Mouse (Mus musculus) midbrain, embryonic 10.5 days (tissue): ENCODE measurements around the gene Ndufa5. TPM values are rescaled to one million over a fixed set of nuclear protein-coding genes. Genes with fewer than 3 reads are reported as not detected.
A peak's percentile ranks its signal among the peaks of the same experiment; 100 is the strongest.

Experiments used
- DNase-seq: peaks from one replicate; pipeline ENCODE4 v3.0.0-alpha.2; 2017; ENCODE audit warnings: low spot score
- H3K27ac ChIP-seq: fragments of 300-500 bp; sonication (generic); replicated peaks from 2 replicates; pipeline ENCODE4 v1.5.1; 2016; ENCODE audit warnings: mild to moderate bottlenecking
- H3K27me3 ChIP-seq: fragments of 300-500 bp; sonication (generic); 2 replicates; pipeline ENCODE4 v1.6.1; 2016; ENCODE audit warnings: low read depth, mild to moderate bottlenecking; ENCODE audit not compliant: poor library complexity, severe bottlenecking
- H3K36me3 ChIP-seq: fragments of 300-500 bp; sonication (generic); 2 replicates; pipeline ENCODE4 v1.6.1; 2016; ENCODE audit warnings: mild to moderate bottlenecking, moderate library complexity
- H3K4me1 ChIP-seq: fragments of 300-500 bp; sonication (generic); 2 replicates; pipeline ENCODE4 v1.6.1; 2016
- H3K4me3 ChIP-seq: fragments of 300-500 bp; sonication (generic); 2 replicates; pipeline ENCODE4 v1.5.1; 2016; ENCODE audit warnings: mild to moderate bottlenecking, moderate library complexity
- H3K9me3 ChIP-seq: fragments of 300-500 bp; sonication (generic); replicated peaks from 2 replicates; pipeline ENCODE4 v1.6.1; 2016; ENCODE audit warnings: mild to moderate bottlenecking
- WGBS: fragments of 180-500 bp; shearing (Covaris S2); methylation state at CpG from one replicate; pipeline ENCODE4 v1.1.7; 2016; 5-methylcytosine and 5-hydroxymethylcytosine counted together
- polyA plus RNA-seq: library from polyadenylated mRNA; unstranded; fragments of >200 nt; fragmentation: Nextera tagmentation; extraction: Ambion mirVana; gene quantifications from 2 replicates; pipeline ENCODE4 v1.2.1, GENCODE M21; 2016

Ndufa5 gene
- polyA plus RNA-seq, 1 experiment from 2014 or later, result 264 TPM

DNA sequence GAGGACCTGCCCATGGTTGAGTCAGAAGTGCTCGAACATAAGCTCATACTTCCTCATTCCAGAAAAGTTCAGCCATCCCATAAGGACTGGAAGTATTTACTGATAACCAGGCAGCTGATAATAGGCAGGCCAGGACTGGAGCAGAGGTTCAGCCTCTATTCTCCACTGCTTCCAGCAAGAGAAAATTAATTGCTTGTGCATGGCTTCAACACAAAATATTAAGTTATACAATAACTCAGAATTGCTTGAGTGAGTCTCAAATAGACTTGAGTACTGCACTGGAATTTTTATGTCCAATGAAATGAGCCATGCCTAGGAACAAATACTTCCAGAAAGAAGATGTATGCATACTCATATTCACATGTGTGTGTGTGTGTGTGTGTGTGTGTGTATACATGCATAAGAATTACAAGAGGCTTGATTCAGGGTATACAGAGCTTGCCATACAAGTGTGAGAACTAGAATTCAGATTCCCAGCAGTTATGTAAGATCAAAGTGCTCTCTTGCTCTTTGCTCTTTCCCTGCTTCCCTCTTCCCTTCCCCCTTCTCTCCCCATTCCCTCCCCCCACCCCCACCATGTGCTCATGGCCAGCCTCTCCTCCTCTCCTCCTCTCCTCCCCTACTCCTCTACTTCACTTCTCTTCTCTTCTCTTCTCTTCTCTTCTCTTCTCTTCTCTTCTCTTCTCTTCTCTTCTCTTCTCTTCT, 19.1 kb upstream of the Ndufa5 start:
- H3K4me1 ChIP-seq, result no peaks in the 10 kb centered on the region
- no peak for DNase-seq
- H3K9me3 ChIP-seq, result no peaks in the 10 kb centered on the region
- no peaks in the 10 kb centered on the region for H3K27me3 ChIP-seq
- H3K36me3 ChIP-seq, result no peaks in the 10 kb centered on the region
- WGBS, result 88% methylated on average over 1 of the region's 1 CpGs
- H3K27ac ChIP-seq, result no peak overlapping the region
- no peak overlapping the region for H3K4me3 ChIP-seq

DNA sequence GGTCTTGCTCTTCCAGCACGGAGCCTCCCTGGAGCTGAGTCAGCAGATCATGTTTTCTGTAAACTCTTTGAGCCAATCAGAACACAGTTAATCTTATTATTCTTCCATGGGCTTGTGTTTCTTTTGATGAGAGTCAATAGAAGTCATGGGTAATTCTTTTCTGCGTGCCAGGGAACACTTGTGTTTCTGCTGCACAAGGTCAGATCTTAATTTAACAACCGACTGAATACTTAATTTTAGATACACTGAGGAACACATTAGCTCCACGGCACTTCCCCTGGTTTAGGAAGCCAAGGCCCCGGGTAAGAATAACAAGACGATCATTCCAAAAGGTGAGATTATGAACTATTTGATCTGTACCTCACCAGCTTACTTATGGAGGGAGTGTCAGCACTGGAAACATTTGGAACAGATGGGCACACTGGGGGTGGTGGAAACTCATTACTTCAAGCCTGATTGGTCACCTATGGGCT, 15.3 kb upstream of the Ndufa5 start:
- 79% methylated on average over 6 of the region's 6 CpGs for WGBS
- H3K27me3 ChIP-seq, result no peaks in the 10 kb centered on the region
- no peak overlapping the region for H3K4me3 ChIP-seq
- H3K4me1 ChIP-seq, result no peaks in the 10 kb centered on the region
- no peaks in the 10 kb centered on the region for H3K9me3 ChIP-seq
- H3K27ac ChIP-seq, result no peak overlapping the region
- no peak for DNase-seq
- H3K36me3 ChIP-seq, result no peaks in the 10 kb centered on the region

DNA sequence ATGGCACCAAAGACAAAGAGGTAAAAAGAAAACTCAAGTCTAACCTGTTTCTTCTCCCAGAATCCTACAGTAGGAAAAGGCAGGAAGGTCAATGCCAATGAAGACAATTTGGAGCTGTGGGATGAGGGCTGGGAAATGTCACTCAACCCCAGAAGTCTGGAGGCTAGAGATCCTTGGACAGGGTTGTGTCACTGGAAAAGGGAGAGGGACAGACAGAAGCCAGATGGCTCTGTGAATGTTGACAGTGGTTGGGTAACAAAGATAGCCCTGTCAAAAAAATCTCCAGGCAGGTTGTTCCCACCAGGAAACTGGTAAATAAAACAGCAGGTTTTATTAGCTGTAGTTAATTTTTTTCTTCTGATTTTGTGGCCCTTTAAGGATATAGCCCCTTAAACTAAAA, 14.6 kb upstream of the Ndufa5 start:
- no peak overlapping the region for H3K4me3 ChIP-seq
- no peak for DNase-seq
- no peaks in the 10 kb centered on the region for H3K27me3 ChIP-seq
- H3K27ac ChIP-seq, result no peak overlapping the region
- no peaks in the 10 kb centered on the region for H3K9me3 ChIP-seq
- no peaks in the 10 kb centered on the region for H3K4me1 ChIP-seq
- no peaks in the 10 kb centered on the region for H3K36me3 ChIP-seq

DNA sequence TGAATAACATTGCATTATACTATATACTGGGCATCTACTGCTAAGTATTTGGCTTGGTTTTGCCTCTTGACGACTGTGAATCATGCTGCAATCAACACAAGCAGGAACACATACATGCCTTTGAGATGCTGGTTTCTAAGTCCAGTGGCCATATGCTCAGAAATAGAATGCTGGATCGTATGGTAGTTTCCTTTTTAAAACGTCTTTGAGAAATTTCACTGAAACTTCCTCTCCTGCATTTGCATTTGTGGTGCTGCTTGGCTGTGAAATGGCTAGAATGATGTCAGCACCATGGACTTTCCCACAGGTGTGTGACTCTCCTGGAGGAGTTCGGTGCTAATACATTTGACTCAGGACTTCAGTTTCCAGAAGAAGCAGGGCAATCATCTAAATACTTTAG, 12.3 kb upstream of the Ndufa5 start:
- Histone ChIP-seq H3K4me3 (no peak overlapping the region), H3K9me3 (no peaks in the 10 kb centered on the region), H3K27ac (no peak overlapping the region), H3K27me3 (no peaks in the 10 kb centered on the region), H3K4me1 (no peaks in the 10 kb centered on the region), H3K36me3 (no peaks in the 10 kb centered on the region)
- DNase-seq, result no peak
- WGBS, result 74% methylated on average over 4 of the region's 4 CpGs

DNA sequence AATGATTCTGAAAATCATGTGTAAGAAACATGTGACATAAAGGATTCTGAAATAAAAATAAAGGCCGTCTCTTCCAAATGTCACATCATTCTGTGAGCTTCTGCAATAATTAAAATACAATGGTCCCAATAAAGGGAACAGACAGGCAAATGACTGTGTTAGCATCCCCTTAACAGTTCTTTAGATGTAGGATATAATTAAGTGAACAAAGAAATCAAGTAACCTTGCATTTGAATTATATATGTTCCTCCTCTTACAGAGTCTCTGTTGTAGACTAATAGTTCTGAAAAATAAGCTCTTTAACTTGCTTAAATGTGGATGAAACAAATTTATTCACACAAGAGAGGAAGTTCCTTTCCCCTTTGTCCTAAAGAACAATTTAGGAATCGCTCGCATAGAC, 10.6 kb upstream of the Ndufa5 start:
- no peaks in the 10 kb centered on the region for H3K9me3 ChIP-seq

DNA sequence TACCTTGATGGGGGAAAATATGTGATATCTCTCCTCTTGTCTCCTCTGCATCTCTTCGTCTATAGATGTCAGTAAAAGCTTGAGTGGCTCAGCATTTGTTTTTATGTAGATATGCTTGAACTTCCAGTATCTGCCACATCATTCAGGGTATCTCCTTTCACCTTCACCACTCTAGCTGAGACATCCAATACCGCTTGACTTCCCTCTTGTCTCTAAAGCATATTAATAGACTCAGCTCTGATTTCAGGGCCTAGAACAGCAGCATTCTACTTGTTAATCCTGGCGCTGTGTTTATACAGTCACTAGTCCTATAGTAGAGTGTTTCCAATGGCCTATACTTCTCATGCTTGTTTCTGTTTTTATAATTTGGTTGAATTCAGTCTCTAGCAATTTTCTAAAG, 5.0 kb upstream of the Ndufa5 start:
- Histone ChIP-seq H3K4me3 (no peak overlapping the region), H3K27ac (no peak overlapping the region), H3K9me3 (no peaks in the 10 kb centered on the region), H3K4me1 (peaks cover 10% of the 10 kb centered on the region), H3K36me3 (no peaks in the 10 kb centered on the region), H3K27me3 (no peaks in the 10 kb centered on the region)
- 84% methylated on average over 3 of the region's 3 CpGs for WGBS
- no peak for DNase-seq

More for the DNA sequence above, 10.6 kb upstream of the Ndufa5 start:
- Histone ChIP-seq H3K4me1 (no peaks in the 10 kb centered on the region), H3K27ac (no peak overlapping the region), H3K4me3 (no peak overlapping the region), H3K27me3 (no peaks in the 10 kb centered on the region), H3K36me3 (no peaks in the 10 kb centered on the region)
- 82% methylated on average over 3 of the region's 3 CpGs for WGBS
- DNase-seq, result no peak

DNA sequence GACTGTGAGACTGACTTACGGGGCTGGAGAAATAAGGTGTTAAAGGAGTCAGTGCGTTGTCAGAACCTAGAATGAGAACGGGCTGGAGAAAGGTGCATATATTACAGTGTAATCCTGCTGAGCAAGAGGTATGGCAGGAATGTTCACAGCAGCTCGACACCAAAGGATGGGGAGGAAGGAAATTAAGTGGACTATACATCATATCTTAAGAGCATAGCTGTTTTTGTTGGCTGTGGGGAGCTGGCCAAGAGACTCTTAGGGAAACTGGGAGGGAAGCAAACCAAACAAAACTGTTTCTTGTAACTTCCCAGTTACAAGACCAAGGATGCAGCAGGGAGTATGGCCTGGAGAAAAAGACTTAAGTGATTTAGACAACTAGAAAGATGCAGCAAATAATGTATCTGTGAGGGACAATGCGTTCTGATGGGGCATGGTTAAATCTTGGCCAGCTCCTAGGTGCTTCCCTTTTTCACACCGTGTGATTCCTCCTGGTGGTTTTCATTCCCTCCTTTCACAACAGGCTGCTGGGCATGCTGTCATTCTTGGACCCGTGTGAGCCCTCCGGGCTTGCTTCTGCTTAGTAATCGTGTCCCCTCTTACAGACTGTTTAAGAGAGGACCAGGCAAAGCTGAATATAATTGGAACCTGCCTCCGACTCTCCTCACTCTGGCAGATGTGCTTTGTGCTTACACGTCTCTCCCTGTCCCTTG, 3.1 kb upstream of the Ndufa5 start:
- Histone ChIP-seq H3K36me3 (no peaks in the 10 kb centered on the region), H3K4me1 (peaks cover 19% of the 10 kb centered on the region), H3K9me3 (no peaks in the 10 kb centered on the region), H3K27ac (0 out of 2 replicates have a peak overlapping the region, but pooled peaks have one; percentile 9), H3K4me3 (no peak overlapping the region), H3K27me3 (no peaks in the 10 kb centered on the region)
- DNase-seq, result no peak
- 62% methylated on average over 11 of the region's 11 CpGs for WGBS

DNA sequence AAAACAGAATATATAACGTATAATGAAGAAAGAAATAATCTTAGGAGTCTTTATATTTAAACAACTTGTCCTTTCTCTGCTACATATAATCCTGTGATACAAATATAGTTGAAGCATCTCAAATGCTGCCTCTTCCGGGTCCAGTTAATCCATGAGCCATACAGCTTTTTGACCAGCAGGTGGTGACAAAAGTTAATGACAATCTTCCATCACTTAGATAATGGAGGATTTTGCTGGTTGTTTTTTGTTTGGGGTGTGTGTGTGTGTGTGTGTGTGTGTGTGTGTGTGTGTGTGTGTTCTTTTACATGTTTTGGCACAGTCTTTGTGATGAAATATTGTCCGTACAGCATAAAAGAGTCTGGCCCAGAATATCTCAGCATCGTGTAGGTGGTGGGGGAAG, 2.4 kb upstream of the Ndufa5 start:
- Histone ChIP-seq H3K9me3 (no peaks in the 10 kb centered on the region), H3K27ac (0 out of 2 replicates have a peak overlapping the region, but pooled peaks have one; percentile 9), H3K4me3 (0 out of 2 replicates have a peak overlapping the region, but pooled peaks have one; percentile 1), H3K27me3 (no peaks in the 10 kb centered on the region), H3K4me1 (peaks cover 21% of the 10 kb centered on the region), H3K36me3 (no peaks in the 10 kb centered on the region)
- WGBS, result 32% methylated on average over 4 of the region's 4 CpGs
- DNase-seq, result peak; percentile 24

DNA sequence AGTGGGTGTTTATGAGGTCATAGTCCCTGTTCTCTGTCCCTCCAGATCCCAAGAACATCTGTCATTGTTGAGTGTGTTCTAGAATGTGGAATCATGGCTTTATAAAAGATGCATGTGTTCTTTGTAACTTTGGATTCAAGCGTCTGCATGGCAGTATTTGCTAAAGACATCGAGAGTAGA, 141 bp upstream of the Ndufa5 start, which contains the start of gene Asb15:
TSS of gene Asb15 (plus strand) at position 81 of the 180 bp plus-strand sequence.
- Histone ChIP-seq H3K27ac (peak within 1 kb of the TSS; percentile 83), H3K4me3 (peak within 1 kb of the TSS; percentile 84), H3K4me1 (peaks cover 21% of the 10 kb centered on the region), H3K27me3 (no peaks in the 10 kb centered on the region), H3K9me3 (no peaks in the 10 kb centered on the region), H3K36me3 (peaks cover 10% of the 10 kb centered on the region)
- 54% methylated on average over 2 of the region's 2 CpGs for WGBS
- DNase-seq, result no peak

DNA sequence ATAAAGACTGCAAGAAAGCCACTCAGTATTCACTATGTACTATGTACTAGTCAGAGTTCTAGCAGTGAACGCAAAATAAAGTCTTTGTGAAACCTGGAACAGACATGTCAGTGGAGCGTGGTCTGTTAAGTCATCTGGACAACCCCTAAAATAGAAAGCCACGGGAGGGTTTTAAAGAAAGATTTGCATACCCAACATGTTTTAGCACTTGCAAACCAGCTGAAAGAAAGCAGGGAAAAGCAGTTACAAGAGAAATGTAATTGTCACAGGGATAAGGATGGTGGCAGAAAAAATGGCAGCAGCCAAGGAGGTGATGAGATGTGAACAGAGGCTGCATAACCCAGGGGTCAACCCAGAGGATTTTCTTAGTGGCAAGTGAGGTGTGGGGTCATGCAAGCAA, 2.1 kb downstream of the Ndufa5 start:
- H3K27ac ChIP-seq, result no peak overlapping the region
- DNase-seq, result no peak
- 92% methylated on average over 3 of the region's 3 CpGs for WGBS
- no peaks in the 10 kb centered on the region for H3K9me3 ChIP-seq
- H3K36me3 ChIP-seq, result peaks cover 30% of the 10 kb centered on the region
- H3K27me3 ChIP-seq, result no peaks in the 10 kb centered on the region
- no peak overlapping the region for H3K4me3 ChIP-seq
- peaks cover 21% of the 10 kb centered on the region for H3K4me1 ChIP-seq

DNA sequence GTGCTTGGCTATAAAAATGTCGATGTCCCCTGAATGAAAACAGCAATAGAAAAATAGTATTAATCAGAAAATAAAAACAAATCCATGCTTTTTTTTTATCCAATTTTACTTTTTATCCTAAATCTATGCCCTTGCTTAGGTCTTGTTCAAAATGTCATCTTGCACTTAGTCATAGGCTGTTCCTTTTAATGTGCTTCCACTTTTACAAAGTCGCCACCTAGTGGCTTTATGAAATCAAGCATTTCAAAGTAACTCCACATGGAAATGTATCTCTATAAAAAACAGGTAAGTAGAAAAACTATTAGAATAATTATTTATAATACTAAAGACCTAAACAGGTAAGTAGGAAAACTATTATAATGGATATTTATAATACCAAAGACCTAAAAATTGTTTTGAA, 11.6 kb downstream of the Ndufa5 start:
- Histone ChIP-seq H3K36me3 (peaks cover 25% of the 10 kb centered on the region), H3K27ac (no peak overlapping the region), H3K27me3 (no peaks in the 10 kb centered on the region), H3K4me1 (peaks cover 12% of the 10 kb centered on the region), H3K9me3 (no peaks in the 10 kb centered on the region), H3K4me3 (no peak overlapping the region)
- 48% methylated on average over 2 of the region's 2 CpGs for WGBS
- no peak for DNase-seq

DNA sequence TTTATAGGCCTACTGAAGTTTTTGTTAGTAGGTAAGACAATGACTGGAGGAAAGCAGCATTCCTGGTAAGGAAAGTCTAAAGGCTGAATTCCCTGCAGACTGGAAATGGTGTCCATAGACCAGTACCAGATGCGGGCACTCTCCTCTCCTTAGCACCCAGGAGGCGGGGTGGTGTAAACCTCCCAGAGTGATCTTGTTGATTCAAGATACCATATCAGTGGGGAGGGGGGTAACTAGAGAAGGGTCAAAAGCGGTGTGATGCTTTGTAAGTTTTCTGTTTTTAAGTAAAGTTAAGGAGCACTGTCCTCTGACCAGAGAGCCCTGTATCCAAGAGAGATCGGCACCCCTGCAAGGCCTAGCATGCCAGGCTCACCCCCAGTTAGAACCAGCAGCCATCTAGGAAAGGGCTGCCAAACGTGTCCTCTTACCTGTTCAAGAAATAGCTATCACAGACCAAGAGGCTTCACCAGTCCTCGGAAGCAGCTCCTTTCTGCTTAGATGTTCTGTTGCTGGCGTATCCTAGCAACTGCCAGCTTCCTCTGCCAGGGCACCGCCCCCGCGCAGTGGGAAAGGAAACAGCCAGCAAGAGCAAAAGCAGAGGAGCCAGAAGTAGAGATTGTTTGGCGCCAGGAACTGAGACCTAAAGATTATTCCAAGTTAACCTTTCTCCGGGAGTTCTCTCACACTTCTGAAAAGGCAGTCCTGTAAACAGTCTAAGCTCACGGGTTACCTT, 13.1 kb downstream of the Ndufa5 start, which contains the start of gene Iqub:
TSS of gene Iqub (minus strand) at position 516 of the 733 bp plus-strand sequence.
- H3K9me3 ChIP-seq, result no peaks in the 10 kb centered on the region
- H3K4me1 ChIP-seq, result peaks cover 12% of the 10 kb centered on the region
- H3K36me3 ChIP-seq, result peaks cover 14% of the 10 kb centered on the region
- H3K27ac ChIP-seq, result peak within 1 kb of the TSS; percentile 33; the same call in 1 of the 2 replicates
- 21% methylated on average over 13 of the region's 13 CpGs for WGBS
- H3K4me3 ChIP-seq, result peak within 1 kb of the TSS; percentile 24
- peak; percentile 71 for DNase-seq
- H3K27me3 ChIP-seq, result no peaks in the 10 kb centered on the region

DNA sequence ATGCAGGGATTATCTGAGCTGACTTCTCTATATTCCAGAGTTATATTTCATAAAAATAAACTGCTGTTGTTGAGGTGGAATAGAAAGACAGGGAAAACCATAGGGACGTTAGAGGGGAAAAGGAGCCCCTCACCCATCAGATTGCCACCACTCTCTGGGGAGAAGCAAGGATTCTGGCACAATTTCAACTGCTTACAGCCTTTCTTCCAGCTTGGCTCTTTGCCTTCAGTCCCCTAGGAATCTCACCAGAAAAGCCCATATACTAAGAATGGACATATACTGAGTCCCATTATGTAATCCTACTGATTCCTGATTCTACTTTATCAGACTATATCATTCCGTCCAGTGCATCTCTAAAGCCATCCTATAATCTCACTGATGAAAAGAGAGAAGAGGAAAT, 23.7 kb downstream of the Ndufa5 start:
- Histone ChIP-seq H3K4me3 (no peak overlapping the region), H3K27ac (no peak overlapping the region), H3K9me3 (no peaks in the 10 kb centered on the region), H3K4me1 (no peaks in the 10 kb centered on the region), H3K36me3 (no peaks in the 10 kb centered on the region), H3K27me3 (no peaks in the 10 kb centered on the region)
- DNase-seq, result no peak
- 86% methylated on average over 2 of the region's 2 CpGs for WGBS
